Mouse (Mus musculus): ENCODE data around the gene Slc22a17. TPM values are rescaled to one million over a fixed set of nuclear protein-coding genes. Genes with fewer than 3 reads are reported as not detected.
A peak's percentile ranks its signal among the peaks of the same experiment; 100 is the strongest.

Gene Slc22a17
- total RNA-seq, 2 experiments from 2014 or later = 606 to 608 TPM

GRCm38 (mm10) chr14:54863501-54864312 lies 49.2 kb downstream of the Slc22a17 start:
- peak; percentile 88 to 93 for DNase-seq (ENCODE audit: low spot score in 2 of 2)

GRCm38 (mm10) chr14:54860511-54860910 lies 52.4 kb downstream of the Slc22a17 start:
- peak; percentile 62 to 70 for DNase-seq (ENCODE audit: low spot score in 2 of 2)

GRCm38 (mm10) chr14:54857891-54858290 lies 55.0 kb downstream of the Slc22a17 start:
- peak in 1 of 2 experiments; percentile 28 for DNase-seq (ENCODE audit: low spot score in 2 of 2)

- no peak for DNase-seq (ENCODE audit: low spot score in 2 of 2)
Measured at GRCm38 (mm10) chr14:54856703-54857102, 56.2 kb downstream of the Slc22a17 start.

Small RNAs within 50 kb of the gene (microRNA-seq; reads per million reads assigned to microRNA genes)
- 1.6 to 6.5 reads per million in 2 experiments for gene Mir208a

Other genes with a start within 250 kb of the Slc22a17 start
- 10 to 100 TPM; 25.5 to 28.1 TPM for gene 1700123O20Rik, start 226.9 kb downstream of the Slc22a17 start, total RNA-seq (2021)
- gene Acin1, start 226.2 kb downstream of the Slc22a17 start, total RNA-seq (2021) = 100 to 1,000 TPM; 208 to 213 TPM
- not detected for gene Gm29776, start 214.3 kb downstream of the Slc22a17 start, total RNA-seq (2021)
- not detected for gene Cebpe, start 201.0 kb downstream of the Slc22a17 start, total RNA-seq (2021)
- gene Slc7a8, start 131.2 kb downstream of the Slc22a17 start, total RNA-seq (2021) = 10 to 100 TPM; 63.7 to 66.3 TPM
- gene Rnf212b, start 99.0 kb downstream of the Slc22a17 start, total RNA-seq (2021) = not detected
- 10 to 100 TPM; 16.6 to 16.8 TPM for gene Homez, start 42.2 kb downstream of the Slc22a17 start, total RNA-seq (2021)
- gene Ppp1r3e, start 35.6 kb downstream of the Slc22a17 start, total RNA-seq (2021) = 10 to 100 TPM; 36.7 to 40.0 TPM
- 10 to 100 TPM; 68.8 to 72.1 TPM for gene Bcl2l2, start 29.8 kb downstream of the Slc22a17 start, total RNA-seq (2021)
- 1 to 10 TPM in 1 of 2 experiments, not detected in 1; 9.9 TPM for gene Gm20521, start 29.7 kb downstream of the Slc22a17 start, total RNA-seq (2021)
- gene Pabpn1, start 20.6 kb downstream of the Slc22a17 start, total RNA-seq (2021) = 100 to 1,000 TPM; 266 to 288 TPM
- 10 to 100 TPM; 16.8 to 17.9 TPM for gene Efs, start 13.0 kb upstream of the Slc22a17 start, total RNA-seq (2021)
- gene Il25, start 19.6 kb upstream of the Slc22a17 start, total RNA-seq (2021) = not detected
- gene Cmtm5, start 23.1 kb upstream of the Slc22a17 start, total RNA-seq (2021) = 10 to 100 TPM; 33.5 to 37.0 TPM
- gene Myh6, start 53.8 kb upstream of the Slc22a17 start, total RNA-seq (2021) = 1 to 10 TPM; 3.1 to 4.9 TPM
- not detected for gene Gm17428, start 63.8 kb upstream of the Slc22a17 start, total RNA-seq (2021)
- gene Myh7, start 81.5 kb upstream of the Slc22a17 start, total RNA-seq (2021) = 1 to 10 TPM; 4.4 to 7.4 TPM
- gene Ngdn, start 102.3 kb upstream of the Slc22a17 start, total RNA-seq (2021) = 10 to 100 TPM; 30.0 to 39.1 TPM
- gene Zfhx2, start 179.2 kb upstream of the Slc22a17 start, total RNA-seq (2021) = 10 to 100 TPM; 34.0 to 39.3 TPM
- 10 to 100 TPM; 26.5 to 31.1 TPM for gene Thtpa, start 181.7 kb upstream of the Slc22a17 start, total RNA-seq (2021)
- gene Ap1g2, start 193.5 kb upstream of the Slc22a17 start, total RNA-seq (2021) = 10 to 100 TPM; 19.2 to 20.6 TPM
- gene Jph4, start 203.8 kb upstream of the Slc22a17 start, total RNA-seq (2021) = 100 to 1,000 TPM; 410 to 431 TPM

All from layer of hippocampus, postnatal 10 days (tissue).